Mouse (Mus musculus) G1E (cell line): ENCODE data around the gene T2. TPM values are rescaled to one million over a fixed set of nuclear protein-coding genes. Genes with fewer than 3 reads are reported as not detected.
"Not testable (repeated sequence)": the region's sequence is repeated elsewhere in the genome, so short reads cannot be mapped to it uniquely, and the experiment has no call there.

Experiments
- ATAC-seq: 2 replicates; pipeline ENCODE4 v1.8.0; 2016; ENCODE audit warnings: mild to moderate bottlenecking; ENCODE audit not compliant: insufficient number of reproducible peaks, poor library complexity, low FRiP score, severe bottlenecking; ENCODE audit errors: extremely low read depth
- DNase-seq: peaks from one replicate; pipeline ENCODE4 v3.0.0; 2012; ENCODE audit warnings: low spot score
- H3K27me3 ChIP-seq: 2 replicates; pipeline ENCODE4 v1.6.1; 2012; ENCODE audit warnings: mild to moderate bottlenecking, low read length, inconsistent platforms; ENCODE audit not compliant: insufficient read depth
- H3K36me3 ChIP-seq: replicated peaks from 2 replicates; pipeline ENCODE3; 2012; ENCODE audit warnings: mild to moderate bottlenecking, inconsistent platforms
- H3K4me1 ChIP-seq: 2 replicates; pipeline ENCODE4 v1.6.1; 2012; ENCODE audit warnings: low read depth, low read length, inconsistent platforms, mixed read lengths; ENCODE audit not compliant: insufficient read depth
- H3K4me3 ChIP-seq: 2 replicates; pipeline ENCODE4 v1.5.1; 2012; ENCODE audit warnings: low read depth, mild to moderate bottlenecking, inconsistent platforms, low read length, moderate library complexity, mixed read lengths
- H3K9me3 ChIP-seq: replicated peaks from 2 replicates; pipeline ENCODE4 v1.6.1; 2012; ENCODE audit warnings: inconsistent platforms
- CTCF ChIP-seq: IDR thresholded peaks from 2 replicates; pipeline ENCODE4 v1.5.1; 2012; ENCODE audit warnings: low read depth, low read length, inconsistent platforms, mixed read lengths
- GATA1 ChIP-seq: IDR thresholded peaks from 2 replicates; pipeline ENCODE4 v1.6.1; 2012; ENCODE audit warnings: borderline replicate concordance, low read length, inconsistent platforms, mixed read lengths
- GATA2 ChIP-seq: IDR thresholded peaks from 2 replicates; pipeline ENCODE4 v1.6.1; 2012; ENCODE audit warnings: low read depth, low read length, inconsistent platforms, borderline replicate concordance
- POLR2AphosphoS5 ChIP-seq: IDR thresholded peaks from 2 replicates; pipeline ENCODE4 v1.6.1; 2012; ENCODE audit warnings: low read depth, low read length, inconsistent platforms; ENCODE audit not compliant: insufficient replicate concordance
- TAL1 ChIP-seq: conservative IDR thresholded peaks from 2 replicates; pipeline ENCODE4 v1.6.1; 2012; ENCODE audit warnings: low read depth, low read length, inconsistent platforms, mixed read lengths
- polyA plus RNA-seq: library from polyadenylated mRNA; stranded (reverse); fragments of >175 nt; gene quantifications from 2 replicates; pipeline ENCODE4 v1.2.3, GENCODE M21; 2012
- total RNA-seq, 2 experiments: library from RNA; stranded (forward) in 1 of 2; stranded (reverse) in 1 of 2; fragments of 200-1000 nt in 1 of 2; fragments of >200 nt in 1 of 2; fragmentation: Nextera tagmentation in 1 of 2; gene quantifications; 2 replicates each; pipeline ENCODE4 v1.2.3; 2014 to 2017

Gene T2
- total and polyA plus RNA-seq, 3 experiments, result not detected

DNA sequence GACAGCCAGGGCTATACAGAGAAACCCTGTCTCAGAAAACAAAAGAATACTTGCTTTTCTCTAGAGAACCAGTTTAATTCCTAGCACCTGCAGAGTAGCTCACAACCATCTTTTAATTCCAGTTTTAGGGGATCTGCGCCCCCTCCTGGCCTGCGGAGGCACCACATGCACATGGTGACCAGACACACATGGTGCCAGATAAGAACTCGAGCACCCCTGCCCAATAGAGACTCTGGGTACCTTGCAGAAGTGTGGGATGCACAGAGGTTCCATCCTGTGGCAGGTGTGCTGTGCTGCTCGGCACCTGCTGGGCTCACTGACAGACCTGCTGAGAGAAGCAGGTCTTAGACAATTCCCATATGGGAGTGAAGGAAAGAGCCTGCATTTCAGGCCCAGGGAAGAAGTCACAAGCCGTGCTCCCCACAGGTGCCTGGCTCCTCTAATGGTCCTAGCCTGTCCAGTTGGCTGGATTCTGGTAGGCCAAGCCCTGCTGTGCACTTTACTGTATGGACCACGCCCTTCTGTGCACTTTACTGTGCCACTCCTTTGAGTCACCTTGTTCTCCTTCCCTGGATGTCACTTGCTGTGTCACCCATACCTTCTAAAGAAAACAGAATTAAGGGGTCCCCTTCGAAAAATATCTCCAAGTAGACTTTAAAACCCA lies 27.1 kb upstream of the T2 start:
- TF ChIP-seq CTCF, result peak; percentile 34; the same call in 1 of the 2 replicates
- TF ChIP-seq TAL1, result no peak
- no peak for ATAC-seq
- DNase-seq, result no peak
- Histone ChIP-seq H3K9me3 (no peaks in the 10 kb centered on the region; the same call in 1 of the 2 replicates), H3K4me3 (no peak overlapping the region), H3K27me3 (no peaks in the 10 kb centered on the region), H3K4me1 (no peaks in the 10 kb centered on the region), H3K36me3 (peaks cover 49% of the 10 kb centered on the region)

DNA sequence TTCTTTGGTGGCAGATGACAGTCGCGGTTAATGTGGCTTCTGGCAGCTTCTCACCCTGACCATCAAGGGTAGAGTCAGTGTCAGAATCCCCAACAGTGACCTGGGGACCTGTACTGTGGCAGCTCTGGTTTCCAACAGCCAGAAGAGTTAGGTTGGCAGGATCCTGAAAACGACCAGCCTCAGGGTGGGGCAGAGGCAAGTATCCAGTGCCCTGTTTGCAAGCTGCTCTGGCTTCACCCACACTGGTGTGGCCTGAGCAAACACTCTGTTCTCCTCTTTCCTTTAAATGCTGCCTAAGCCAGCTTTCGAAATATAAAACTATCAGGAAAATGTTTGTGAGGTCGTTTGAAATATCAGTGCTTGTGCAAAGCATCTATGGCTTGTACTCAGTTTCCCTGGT lies 25.2 kb upstream of the T2 start:
- Histone ChIP-seq H3K36me3 (peaks cover 31% of the 10 kb centered on the region), H3K4me1 (no peaks in the 10 kb centered on the region), H3K9me3 (no peaks in the 10 kb centered on the region; the same call in 1 of the 2 replicates), H3K4me3 (no peak overlapping the region), H3K27me3 (no peaks in the 10 kb centered on the region)
- no peak for TF ChIP-seq POLR2AphosphoS5
- TF ChIP-seq GATA2, result no peak
- no peak for TF ChIP-seq CTCF
- TF ChIP-seq TAL1, result no peak
- no peak for TF ChIP-seq GATA1
- DNase-seq (no peak), ATAC-seq (no peak)

GRCm38 (mm10) chr17:8337159-8337558 lies 18.6 kb upstream of the T2 start, which contains the start of gene Prr18:
Prr18 (plus strand) TSS chr17:8337459.
- H3K4me3 ChIP-seq, DNase-seq, H3K9me3 ChIP-seq, H3K4me1 ChIP-seq, ATAC-seq: not testable (repeated sequence)
- Histone ChIP-seq H3K27me3 (peaks cover 13% of the 10 kb centered on the region; the same call in 1 of the 2 replicates), H3K36me3 (peaks cover 12% of the 10 kb centered on the region)

- TF ChIP-seq GATA1 (no peak), TAL1 (no peak), GATA2 (no peak), POLR2AphosphoS5 (no peak), CTCF (no peak)
- Histone ChIP-seq H3K4me1 (peaks cover 5% of the 10 kb centered on the region; the same call in 1 of the 2 replicates), H3K4me3 (no peak overlapping the region), H3K36me3 (peaks cover 12% of the 10 kb centered on the region), H3K27me3 (peaks cover 23% of the 10 kb centered on the region), H3K9me3 (peaks cover 6% of the 10 kb centered on the region)
- no peak for ATAC-seq
- no peak for DNase-seq
Measured at GRCm38 (mm10) chr17:8339666-8340374, 16.0 kb upstream of the T2 start.

GRCm38 (mm10) chr17:8340407-8341359 lies 15.1 kb upstream of the T2 start:
- H3K4me1 ChIP-seq, result peaks cover 5% of the 10 kb centered on the region; the same call in 1 of the 2 replicates
- H3K9me3 ChIP-seq, result peaks cover 6% of the 10 kb centered on the region
- no peak for ATAC-seq
- peaks cover 25% of the 10 kb centered on the region for H3K27me3 ChIP-seq
- TF ChIP-seq CTCF (no peak), TAL1 (no peak), GATA1 (no peak), GATA2 (no peak), POLR2AphosphoS5 (no peak)
- peaks cover 12% of the 10 kb centered on the region for H3K36me3 ChIP-seq
- no peak for DNase-seq
- H3K4me3 ChIP-seq, result no peak overlapping the region; the same call in 1 of the 2 replicates

DNA sequence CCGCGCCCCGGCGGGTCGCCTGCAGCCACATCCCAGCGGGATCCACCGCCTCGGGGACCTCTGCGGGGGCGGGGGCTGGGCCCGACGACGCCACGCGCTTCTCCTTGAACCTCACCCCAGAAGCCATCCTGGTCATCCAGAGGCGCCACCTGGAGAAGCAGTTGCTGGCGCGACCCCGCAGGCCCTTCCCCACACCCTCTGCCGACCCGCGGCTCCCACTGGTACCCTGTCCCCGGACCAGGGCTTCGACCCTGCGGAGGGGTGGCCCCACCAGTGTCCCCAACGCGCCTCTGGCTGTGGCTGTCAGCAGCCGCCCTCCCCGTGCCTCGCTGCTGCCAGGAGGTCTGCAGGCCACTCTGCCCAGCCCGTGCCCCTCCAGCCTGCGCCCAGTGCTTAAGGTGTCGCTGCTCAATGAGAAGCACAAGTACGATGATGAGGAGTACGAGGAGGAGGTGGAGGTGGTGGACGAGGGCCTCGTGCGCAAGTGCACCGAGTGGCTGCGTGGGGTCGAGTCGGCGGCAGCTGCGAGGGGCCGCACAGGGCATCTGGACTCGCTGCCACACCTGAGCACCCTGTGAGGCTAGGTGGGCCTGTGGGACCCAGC lies 14.3 kb upstream of the T2 start:
- ATAC-seq (no peak), DNase-seq (no peak)
- H3K4me1 ChIP-seq, result peaks cover 5% of the 10 kb centered on the region; the same call in 1 of the 2 replicates
- H3K9me3 ChIP-seq, result peaks cover 6% of the 10 kb centered on the region
- peaks cover 12% of the 10 kb centered on the region for H3K36me3 ChIP-seq
- TF ChIP-seq CTCF, result no peak
- TF ChIP-seq POLR2AphosphoS5, result no peak
- no peak overlapping the region for H3K4me3 ChIP-seq
- H3K27me3 ChIP-seq, result peaks cover 25% of the 10 kb centered on the region
